Mouse (Mus musculus) 416B (cell line): ENCODE measurements around the gene Polr3c.

Experiments
- DNase-seq: peaks from one replicate; pipeline ENCODE4 v3.0.0; 2011; ENCODE audit warnings: low read depth

Gene Polr3c

DNA sequence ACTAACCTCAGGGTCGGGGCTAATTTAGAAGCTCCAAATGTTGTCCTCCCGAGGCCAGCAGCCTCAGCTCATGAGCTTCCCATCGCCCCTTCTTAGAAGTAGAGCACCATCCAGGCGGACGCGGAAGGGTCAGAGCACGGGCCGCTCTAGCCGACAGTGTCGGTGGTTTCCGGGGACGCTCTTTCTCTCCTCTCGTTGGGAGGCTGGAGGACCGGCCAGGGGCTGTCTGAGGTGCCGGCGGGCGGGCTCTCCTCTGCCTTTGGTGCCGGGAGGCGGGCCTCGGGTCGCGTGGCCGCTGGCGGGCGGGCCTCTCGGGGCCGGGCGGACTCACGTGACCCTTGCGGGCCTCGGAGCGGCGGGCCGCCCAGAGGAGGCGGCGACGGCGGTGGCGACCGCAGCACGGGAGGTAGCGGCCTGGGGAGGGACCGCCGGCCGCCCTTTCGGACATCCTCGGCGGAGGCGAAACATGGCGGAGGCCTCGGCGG is at the start of gene Polr3c, which contains the start of gene Rnf115:
Gene Polr3c, minus strand, starts transcription at position 286 of the 485 bp plus-strand sequence.
Gene Rnf115, plus strand, starts transcription at position 322 of the 485 bp plus-strand sequence.
- peak; percentile 93 for DNase-seq

DNA sequence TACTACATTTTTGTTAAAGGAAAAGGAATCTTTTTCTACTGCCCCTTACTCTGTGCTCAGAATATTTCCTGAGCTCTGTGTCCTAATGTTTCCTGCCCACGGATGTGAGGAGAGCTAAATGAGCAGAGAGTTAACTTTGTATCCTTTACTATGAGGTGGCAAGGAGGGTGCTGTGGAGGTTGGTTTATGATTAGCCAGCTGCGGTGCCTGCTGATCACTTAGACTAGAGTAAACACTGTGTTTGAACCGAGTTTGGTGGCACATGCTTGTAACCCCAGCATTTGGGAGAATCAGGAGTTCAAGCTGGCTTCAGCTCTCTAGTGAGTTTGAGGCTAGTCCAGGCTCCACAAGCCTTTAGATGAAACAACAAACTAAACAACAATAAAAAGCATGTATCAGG is 49.7 kb upstream of the Polr3c start:
- no peak for DNase-seq

DNA sequence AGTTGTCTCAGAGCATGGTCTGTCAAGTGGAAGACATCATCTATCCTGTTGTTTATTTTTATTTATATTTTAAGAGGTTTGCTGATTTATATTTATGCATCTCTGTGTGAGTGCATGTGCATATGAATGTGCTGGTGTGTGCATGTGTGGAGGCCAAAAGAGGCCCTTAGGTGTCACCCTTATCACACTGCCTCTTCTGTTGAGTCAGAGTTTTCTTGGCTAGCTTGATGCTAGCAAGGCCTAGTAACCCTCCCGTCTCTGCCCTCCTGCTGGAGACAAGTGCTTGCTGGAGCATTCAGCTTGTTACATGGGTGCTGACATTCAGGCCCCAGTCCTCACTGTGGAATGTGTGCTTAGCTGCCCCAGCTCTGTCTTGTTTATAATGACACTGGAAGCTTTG is 45.5 kb upstream of the Polr3c start:
- DNase-seq = peak; percentile 56

DNA sequence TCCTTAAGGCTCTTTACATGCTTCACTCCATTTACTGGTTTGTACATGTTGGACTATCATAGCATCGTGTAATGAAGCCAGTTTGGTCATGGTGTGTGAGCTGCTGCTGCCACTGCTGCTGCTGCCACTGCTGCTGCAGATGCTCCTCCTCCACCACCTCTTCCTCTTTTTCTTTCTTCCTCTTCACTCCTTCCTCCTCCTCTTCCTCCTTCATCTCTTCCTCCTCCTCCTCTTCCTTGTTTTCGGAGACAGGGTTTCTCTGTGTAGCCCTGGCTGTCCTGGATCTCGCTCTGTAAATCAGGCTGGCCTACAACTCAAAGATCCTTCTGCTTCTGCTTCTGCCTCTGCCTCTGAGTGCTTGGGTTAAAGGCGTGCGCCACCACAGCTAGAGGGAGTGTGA is 42.5 kb upstream of the Polr3c start:
- DNase-seq = peak; percentile 32

DNA sequence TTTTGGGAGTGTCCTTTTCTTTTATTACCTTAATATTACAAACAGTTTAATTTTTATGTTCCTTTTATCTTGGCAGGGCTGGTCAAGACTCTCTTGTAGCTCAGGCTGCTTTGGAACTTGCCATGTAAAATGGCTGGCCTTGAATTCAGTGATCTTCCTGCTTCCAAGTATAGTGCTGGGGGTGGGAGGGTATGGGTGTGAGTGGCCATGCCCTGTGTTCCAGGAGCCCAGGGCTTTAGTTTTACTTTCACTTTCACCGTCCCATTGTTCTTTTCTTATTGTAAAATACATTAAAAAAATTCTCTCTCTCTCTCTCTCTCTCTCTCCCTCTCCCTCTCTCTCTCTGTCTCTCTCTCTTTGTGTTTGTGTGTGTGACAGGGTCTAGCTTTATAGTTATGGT is 37.1 kb upstream of the Polr3c start:
- peak; percentile 78 for DNase-seq

DNA sequence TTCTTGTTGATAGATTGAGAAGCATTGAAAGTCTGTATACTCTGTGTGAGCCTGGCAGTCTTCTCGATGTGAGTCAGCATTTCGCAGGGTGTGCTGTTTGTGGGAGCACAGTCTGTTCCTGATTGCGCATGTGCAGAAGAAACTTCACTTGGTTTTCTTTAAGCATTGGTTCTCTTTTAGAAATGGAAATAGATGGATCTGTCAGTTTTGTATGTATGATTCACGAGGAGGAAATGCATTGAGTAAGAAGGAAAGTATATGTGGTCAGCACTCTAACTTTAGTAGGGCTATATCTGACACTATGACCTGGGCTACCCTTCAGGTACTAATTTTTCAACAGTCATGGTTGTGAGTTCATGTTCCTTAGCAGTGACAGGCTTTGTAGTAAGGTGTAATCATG is 32.3 kb upstream of the Polr3c start:
- DNase-seq = peak; percentile 87

DNA sequence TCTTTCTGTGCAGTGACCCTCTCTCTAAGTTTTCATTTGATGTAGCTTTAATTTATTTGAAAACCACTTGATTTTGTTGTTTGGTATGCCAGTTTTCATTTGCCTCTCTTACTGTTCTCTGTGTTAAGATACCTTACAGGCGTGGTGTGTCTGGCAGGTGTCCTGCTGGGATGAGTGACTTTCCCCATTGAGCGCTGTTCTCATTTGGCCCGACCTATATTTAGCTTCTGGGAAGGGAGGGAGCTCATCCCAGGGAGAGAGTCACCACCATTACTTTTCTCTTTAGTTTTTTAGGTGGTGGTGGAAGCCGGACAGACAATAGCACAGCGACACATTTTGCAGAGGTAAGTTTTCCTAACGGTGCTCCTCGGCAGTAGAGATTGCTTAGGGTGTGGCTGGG is 30.3 kb upstream of the Polr3c start:
- no peak for DNase-seq

DNA sequence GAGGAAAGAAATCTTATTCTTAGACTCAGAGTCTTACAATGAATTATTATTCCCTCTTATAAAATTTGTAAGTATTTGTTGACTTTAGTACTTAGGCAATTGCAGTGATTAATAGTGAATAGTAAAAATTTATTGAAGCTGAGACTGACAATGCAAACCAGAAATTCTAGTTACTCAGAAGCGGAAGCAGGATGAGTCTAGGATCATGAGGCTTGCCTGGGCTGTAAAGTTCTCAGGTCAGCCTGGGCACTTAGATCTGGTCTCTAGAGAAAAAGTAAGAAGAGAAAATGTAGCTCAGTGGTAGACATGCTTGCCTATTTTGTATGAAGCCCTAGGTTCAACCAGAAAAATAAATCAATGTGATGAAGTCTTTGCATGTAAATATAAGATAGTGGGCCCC is 28.5 kb upstream of the Polr3c start:
- DNase-seq = no peak

DNA sequence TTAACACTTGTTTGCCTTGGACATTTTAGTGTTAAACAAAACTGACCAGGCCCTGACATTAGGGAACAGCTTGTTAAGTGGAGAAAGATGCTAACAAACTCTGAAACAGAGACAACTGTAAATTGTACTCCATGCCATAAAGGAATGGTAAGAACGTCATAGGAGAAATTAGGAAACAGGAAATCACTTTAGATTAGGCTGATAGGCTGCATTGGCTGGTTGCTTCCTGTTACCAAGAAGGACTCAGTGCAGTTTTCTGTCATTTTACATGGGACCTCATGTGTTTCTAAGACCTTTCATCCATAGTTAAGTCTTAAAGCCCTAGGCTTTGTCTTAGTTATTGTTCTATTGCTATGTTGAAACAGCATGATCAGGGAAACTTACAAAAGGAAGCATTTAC is 19.4 kb upstream of the Polr3c start:
- peak; percentile 64 for DNase-seq

DNA sequence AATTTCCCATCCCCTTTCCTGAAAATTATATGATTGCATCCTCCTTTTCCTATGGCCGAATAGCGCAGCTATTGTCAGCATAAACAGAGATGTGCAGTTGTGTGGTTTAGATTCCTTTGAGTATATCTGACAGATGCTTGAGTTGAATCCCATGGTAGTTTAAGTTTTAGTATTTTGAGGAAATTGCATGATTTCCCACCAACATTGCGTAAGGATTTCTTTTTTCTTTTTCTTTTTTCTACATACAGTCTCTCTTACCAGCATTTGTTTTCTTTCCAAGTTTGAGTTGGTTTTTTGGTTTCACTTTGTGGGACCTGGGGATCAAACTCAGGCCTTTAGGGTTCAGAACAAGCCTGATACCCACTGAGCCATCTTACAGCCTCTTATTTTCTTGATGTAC is 16.9 kb upstream of the Polr3c start:
- peak; percentile 60 for DNase-seq

DNA sequence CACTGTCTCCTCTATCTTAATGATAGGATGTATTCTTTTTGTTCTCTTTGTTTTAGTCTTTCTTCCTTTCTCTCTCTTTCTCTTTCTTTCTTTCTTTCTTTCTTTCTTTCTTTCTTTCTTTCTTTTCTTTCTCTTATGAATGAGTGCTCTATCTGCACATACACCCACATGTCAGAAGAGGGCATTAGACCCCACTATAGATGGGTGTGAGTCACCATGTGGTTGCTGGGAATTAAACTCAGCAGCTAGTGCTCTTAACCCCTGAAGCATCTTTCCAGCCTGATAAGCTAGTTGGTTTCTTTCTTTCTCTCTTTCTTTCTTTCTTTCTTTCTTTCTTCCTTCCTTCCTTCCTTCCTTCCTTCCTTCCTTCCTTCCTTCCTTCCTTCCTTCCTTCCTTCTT is 12.9 kb upstream of the Polr3c start:
- peak; percentile 71 for DNase-seq

DNA sequence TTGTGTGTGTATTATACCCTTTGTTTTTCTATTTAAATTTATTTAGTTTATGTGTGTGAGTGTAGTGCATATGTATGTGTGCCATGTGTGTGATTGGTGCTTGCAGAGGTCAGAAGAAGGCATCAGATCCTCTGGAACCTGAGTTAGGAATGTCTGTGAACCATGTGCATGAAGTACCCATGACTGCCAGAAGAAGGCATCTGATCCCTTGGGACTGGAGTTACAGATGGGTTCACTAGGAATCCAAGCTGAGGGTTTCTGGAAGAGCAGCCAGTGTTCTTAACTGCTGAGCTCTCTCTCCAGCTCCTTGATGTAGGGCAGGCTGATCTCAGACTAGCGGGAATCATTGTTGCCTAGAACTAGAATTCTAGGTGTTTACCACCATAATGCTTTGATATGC is 10.6 kb upstream of the Polr3c start:
- DNase-seq = peak; percentile 29

DNA sequence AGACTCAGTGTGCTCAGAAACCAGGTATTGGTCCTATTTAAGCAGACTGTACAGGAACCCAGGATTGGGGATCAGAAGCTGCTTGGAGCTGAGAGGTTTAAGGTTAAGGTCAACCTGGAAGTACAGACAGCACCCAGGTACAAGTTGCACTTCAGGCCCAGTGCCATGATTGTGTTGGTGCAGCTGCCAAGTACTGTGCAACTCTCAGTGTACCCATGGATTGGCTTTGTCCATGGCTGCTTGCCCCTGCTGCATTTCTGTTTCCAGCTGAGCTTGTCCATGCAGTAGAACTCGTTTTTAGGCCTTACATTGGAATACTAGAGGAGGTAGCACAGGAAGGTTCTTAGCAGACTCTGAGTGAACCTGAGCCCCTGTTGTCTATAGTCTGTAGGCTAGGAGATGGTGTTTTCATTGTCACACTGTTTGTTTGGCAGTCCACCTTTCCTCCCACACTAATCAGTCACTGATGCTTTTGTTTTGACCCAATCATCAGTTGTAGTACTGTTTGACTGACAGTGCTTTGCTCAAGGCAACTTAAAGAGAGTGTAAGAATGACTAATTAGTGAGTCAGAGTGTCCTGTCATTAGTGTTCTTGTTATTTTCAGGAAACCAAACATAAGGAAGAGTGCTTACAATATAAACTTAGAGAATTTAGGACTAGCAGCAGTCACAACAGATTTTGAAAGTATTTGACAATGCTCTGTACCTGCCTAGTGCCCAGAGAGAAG is 9.7 kb upstream of the Polr3c start:
- DNase-seq = peak; percentile 77

DNA sequence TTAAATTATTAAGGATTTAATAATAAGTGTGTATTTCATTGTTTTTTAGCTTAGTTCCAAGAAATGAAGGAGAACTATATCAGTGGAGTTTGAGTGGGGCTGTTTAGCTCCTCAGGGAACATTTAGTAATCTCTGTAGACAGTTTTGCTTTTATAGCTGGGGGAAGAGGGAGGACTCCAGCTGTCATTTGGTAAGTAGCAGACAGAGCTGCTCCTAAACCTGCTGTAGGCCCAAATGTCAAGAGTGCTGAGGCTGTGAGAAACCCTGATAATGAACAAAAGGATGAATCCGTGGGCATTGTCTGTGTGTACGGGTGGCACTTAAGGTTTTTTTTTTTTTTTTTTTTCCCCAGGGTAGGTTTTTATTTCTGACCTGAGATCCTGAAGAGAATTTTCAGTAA is 7.8 kb upstream of the Polr3c start:
- no peak for DNase-seq

DNA sequence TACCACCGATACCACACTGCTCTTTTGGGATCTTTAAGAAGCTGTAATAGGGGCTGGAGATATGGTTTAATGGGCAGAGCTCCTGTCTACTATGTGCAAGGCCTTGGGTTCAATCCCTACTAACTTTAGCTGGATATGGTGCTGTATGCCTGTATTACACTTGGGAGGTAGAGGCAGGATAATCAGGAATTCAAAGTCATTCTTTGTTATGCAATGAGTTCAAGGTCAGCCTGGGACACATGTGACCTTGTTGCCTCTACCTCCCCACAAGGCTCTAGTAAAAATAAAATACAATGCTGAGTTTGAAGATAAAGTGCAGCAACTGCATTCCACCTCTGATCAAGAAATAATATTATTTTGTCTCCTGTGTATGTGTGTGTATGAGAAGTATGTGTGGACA is 6.6 kb upstream of the Polr3c start:
- no peak for DNase-seq

DNA sequence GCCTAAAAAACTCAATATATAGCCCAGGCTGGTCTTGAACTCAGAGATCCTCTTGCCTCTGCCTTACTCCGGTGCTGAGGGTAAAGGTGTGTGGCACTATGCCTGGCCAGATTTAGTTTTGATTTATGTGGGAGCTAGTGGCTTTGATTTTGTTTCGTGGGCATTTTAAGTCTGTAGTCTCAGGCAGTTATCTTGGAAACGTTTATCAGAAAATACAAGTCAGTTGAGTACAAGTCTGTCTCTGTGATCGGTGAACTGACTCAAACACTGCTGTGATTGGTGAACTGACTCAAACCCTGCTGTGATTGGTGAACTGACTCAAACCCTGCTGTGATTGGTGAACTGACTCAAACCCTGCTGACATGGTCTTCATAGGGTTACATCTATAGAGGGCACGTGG is 3.4 kb upstream of the Polr3c start:
- DNase-seq = no peak

DNA sequence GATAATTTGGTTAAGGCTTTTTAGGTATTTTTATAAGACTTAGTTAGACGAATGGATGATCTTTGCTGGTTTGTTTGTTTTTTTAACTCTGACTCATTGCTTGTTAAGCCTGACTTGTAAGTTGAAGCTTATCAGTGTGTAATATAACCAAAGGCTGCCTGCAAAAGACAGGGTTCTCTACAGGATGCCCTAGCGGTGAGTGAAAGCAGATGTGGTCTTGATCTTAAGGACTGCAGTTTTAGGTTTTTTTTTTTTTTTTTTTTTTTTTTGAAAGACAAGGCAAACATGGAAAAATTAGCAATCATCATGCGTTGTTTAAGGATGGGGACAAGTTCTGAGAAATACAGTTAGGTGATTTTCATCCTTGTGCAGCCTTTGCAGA is 2.0 kb upstream of the Polr3c start:
- DNase-seq = peak; percentile 91

DNA sequence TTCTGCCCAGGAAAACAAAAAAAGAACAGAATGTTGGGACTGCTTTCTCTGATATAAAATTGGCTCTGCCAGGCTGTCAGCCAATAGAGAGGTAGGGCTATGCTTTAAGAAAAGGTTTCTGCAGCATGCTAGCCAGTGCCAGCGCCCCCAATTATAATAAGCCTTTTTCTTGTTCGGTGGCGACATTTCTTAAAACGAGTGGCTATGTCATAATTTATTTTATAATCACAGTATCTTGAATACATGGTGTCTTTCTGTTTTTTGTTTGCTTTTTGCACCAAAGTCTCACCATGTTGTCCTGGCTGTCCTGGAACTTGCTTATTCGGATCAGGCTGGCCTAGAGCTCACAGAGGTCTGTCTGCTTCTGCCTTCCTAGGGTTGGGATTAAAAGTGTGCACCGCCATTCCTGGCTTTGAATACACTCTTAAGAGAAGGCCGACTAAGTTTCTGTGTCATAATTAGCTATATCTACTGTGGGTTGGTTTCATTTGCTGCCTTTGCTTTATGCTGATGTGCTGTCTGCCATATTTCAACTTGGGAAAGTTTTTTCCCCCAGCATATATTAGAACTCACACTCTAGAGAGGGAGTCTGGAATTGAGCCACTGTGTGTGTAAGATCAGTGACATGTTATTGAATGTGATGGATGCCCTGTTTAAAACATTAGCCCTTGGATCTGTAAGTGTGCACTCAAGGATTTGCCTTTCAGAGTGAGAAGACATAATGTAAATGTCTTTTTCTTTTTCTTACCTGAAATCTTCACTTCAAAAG is 1.4 kb upstream of the Polr3c start:
- DNase-seq = no peak

DNA sequence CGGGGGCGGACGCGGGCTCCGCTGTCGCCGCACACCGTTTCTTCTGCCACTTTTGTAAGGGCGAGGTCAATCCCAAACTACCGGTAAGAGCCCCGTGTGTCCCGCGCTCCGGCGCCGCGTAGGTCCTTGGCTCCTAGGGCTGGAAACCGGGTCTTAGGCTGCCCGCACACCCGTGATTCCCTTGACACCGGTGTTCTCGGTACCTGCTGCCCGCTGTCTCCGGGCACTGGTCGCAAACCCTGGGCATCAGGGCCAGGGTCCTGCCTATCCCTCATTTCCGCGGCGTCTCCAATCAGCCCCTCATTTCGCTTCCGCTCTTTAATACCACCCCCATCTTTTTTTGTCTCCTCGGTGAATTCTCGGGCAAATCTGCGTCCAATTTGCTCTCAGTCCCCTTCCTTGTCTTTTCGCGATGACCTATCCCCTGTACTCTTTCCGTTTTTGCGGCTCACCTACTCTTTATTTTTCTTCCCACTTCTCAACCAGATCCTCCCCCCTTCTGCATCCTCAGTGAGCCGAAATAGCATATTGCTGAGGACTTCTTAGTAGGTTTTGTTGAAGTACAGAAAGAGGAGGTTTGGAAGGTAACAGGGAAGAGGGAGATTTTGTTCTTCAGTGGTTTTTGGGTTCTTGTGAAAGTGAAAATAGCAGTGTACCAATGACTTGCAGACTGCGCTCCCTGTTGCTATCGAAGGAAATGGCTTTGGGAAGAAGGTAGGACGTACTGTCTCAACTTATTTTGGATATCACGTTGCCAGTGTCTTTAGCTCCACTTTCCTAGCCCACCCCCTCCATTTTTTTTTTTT is 603 bp upstream of the Polr3c start:
- peak; percentile 71 for DNase-seq

DNA sequence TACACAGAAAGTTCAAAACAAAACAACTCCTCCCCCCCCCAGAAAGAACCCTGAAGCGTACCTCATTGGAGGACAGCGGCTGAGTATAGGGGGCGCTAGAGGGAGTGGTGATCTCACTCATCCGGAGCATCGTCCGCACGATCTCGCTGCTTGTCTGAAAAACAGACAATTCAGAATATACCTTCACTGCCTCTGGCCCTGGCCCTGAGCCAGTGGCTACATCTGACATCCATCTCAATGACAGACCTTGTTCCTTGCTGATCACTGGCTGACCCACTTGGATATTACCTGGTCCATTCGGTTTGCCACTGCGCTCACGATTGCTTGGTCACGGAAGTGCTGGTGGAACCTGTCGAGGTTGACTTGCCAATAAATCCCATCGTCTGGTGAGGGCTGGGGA is 8.3 kb downstream of the Polr3c start:
- DNase-seq = peak; percentile 47

DNA sequence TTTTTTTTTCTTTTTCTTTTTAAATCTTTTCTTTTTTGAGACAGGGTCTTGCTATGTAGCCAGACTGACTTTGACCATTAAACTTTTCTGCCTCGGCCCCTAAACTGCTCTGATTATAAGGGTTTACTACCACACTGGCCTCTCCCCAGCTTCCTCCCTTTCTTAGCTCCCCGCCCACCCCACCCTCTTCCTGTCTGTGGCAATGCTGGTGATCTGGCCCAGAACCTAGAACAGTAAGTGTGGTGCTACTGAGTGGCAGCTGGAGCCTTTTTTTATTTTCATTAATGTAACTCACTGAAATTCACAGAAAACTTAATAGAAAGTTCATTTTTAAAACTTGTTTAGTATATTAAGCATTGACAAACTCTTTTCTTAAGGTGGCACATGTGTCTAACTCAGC is 11.6 kb downstream of the Polr3c start:
- DNase-seq = peak; percentile 70

DNA sequence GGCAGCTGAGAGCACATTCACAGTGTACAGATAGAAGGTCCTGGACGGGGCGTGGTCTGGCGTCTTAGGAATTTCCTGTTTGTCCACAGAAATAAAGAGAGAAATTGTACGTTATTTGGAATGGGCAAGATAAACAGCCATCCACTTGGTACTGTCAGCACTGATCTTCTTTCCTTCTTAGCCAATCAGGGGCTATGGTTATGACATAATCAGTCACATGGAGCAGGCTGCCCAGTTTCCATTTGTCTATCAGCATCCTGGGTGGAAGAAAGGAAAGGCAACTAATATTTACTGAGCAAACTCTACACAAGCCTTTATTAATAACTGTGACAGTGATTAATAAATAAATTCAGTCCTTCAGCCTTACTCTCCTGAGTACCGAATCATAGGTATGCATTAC is 13.1 kb downstream of the Polr3c start:
- DNase-seq = no peak

DNA sequence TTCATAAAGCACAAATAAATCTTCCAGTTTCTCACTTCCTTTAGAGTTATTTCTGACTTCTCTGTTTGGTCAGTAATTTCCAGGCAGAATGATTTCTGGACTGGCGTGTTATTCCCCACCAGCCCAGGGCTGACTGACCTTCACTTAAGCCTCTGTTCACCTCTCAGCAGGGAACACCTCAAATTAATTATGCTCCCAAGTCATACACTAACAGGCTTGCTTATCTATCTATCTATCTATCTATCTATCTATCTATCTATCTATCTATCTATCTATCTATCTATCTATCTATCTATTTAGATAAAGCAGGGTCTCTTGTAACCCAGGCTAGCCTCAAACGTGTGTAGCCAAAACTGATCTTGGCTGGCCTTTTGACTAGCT is 18.8 kb downstream of the Polr3c start:
- no peak for DNase-seq
